Comparison of ENCODE assay signal across 9 mouse cellular contexts in genomic region chr9:89909131-89910010, GRCm38 (mm10). TPM values are rescaled to one million over a fixed set of nuclear protein-coding genes. Genes with fewer than 3 reads are reported as not detected.
DNase-seq lines count a peak whose midpoint lies in the region; ATAC-seq lines count a peak whose summit lies in the region.
"Had no signal": no experiment of that assay in that cellular context is flagged by ENCODE, and none has a peak within 500 bp of the region (broad histone marks: within the 10 kb centered on the region; RNA-seq: fewer than 3 reads in every experiment).

Rasgrf1 (plus strand) TSS chr9:89909908.

- peak within 1 kb of the TSS; percentile 92 for H3K4me2 ChIP-seq in lung, embryonic 15.5 days

- peaks cover 90% of the 10 kb centered on the region for H3K27me3 ChIP-seq in lung, embryonic 15.5 days
- peaks cover 2% of the 10 kb centered on the region for H3K27me3 ChIP-seq in splenic B cell, adult 2 months (ENCODE audit: control insufficient read depth, insufficient read depth, low read length, poor library complexity, severe bottlenecking)

- H3K4me1 ChIP-seq in lung, embryonic 15.5 days, result peaks cover 26% of the 10 kb centered on the region

- no peaks in the 10 kb centered on the region for H3K9me3 ChIP-seq in lung, embryonic 15.5 days

- peak within 1 kb of the TSS; percentile 44 for H3K4me3 ChIP-seq in lung, embryonic 15.5 days

- no peaks in the 10 kb centered on the region for H3K36me3 ChIP-seq in lung, embryonic 15.5 days
- no peaks in the 10 kb centered on the region for H3K36me3 ChIP-seq in splenic B cell, adult 2 months (ENCODE audit: control insufficient read depth, insufficient read depth, low read length, poor library complexity, severe bottlenecking)

- no peak for DNase-seq in lung, postnatal 25 days (ENCODE audit: low spot score)
- peak; percentile 74 to 80 for DNase-seq in cerebellum, postnatal 14 days
- no peak for DNase-seq in gonadal fat pad, adult 2 months (ENCODE audit: low read depth)
- DNase-seq in layer of hippocampus, postnatal 14 days (ENCODE audit: low spot score in 2 of 2), result peak; percentile 61 to 63
- DNase-seq in lung, postnatal 14 days, result peak; percentile 12
- DNase-seq in splenic B cell, adult 2 months (ENCODE audit: low read depth, low spot score), result peak; percentile 27

- WGBS in lung, embryonic 15.5 days, result under 1% methylated on average over 57 of the region's 64 CpGs

- H3K27ac ChIP-seq in lung, embryonic 15.5 days, result no peak within 1 kb of the TSS

- ATAC-seq in lung, embryonic 15.5 days (ENCODE audit: borderline replicate concordance, extremely low read depth, low FRiP score, low TSS enrichment), result peak; percentile 60
- no peak for ATAC-seq in monocyte, adult 5-6 weeks (replicated peaks; ENCODE audit: insufficient number of reproducible peaks, low FRiP score, low TSS enrichment, poor library complexity, severe bottlenecking)

- no peak within 1 kb of the TSS for H3K9ac ChIP-seq in lung, embryonic 15.5 days

RNA-seq across cellular contexts. Expression of gene Rasgrf1, which starts in this region (rescaled TPM):
- polyA plus RNA-seq in lung, embryonic 15.5 days (2015; fragmentation: Nextera tagmentation; extraction: Ambion mirVana), result 0.70 and 0.83 TPM in 2 replicates
- polyA plus RNA-seq in gonadal fat pad, adult 2 months (2012; rRNA removed), result 22.8 and 25.7 TPM in 2 replicates
- total RNA-seq in layer of hippocampus, postnatal 14 days (2021), result 100 to 1,000 TPM; 248 to 271 TPM
- total RNA-seq in monocyte, adult 5-6 weeks (2017), result 0.10 to 0.32 TPM (median 0.29 TPM) in 3 replicates
- total RNA-seq: neutrophil, adult 5-6 weeks had no signal

Comparison
In these comparisons a context has a peak if more than half of its experiments do, and no peak if none do; other contexts are left out.
1. RNA of gene Rasgrf1 (total RNA-seq): 248 to 271 TPM in layer of hippocampus, postnatal 14 days; 0.10 to 0.32 TPM in monocyte, adult 5-6 weeks; every median in the first group is over 100 times any median in the second.
2. RNA of gene Rasgrf1 (polyA plus RNA-seq): 22.8 to 25.7 TPM in gonadal fat pad, adult 2 months; 0.70 to 0.83 TPM in lung, embryonic 15.5 days; every median in the first group is over 10 times any median in the second.
3. DNase-seq: peak in cerebellum, postnatal 14 days (2 of 2), layer of hippocampus, postnatal 14 days (2 of 2), lung, postnatal 14 days (single experiment) and splenic B cell, adult 2 months (single experiment); none in lung, postnatal 25 days (single experiment) and gonadal fat pad, adult 2 months (single experiment).
4. Peak in ATAC-seq, H3K4me3 ChIP-seq and H3K4me2 ChIP-seq in lung, embryonic 15.5 days; RNA of the gene not detected or under 1 TPM.